14 mouse cellular contexts compared by ENCODE assay signal in genomic region chr16:95657756-95658155, GRCm38 (mm10). TPM values are rescaled to one million over a fixed set of nuclear protein-coding genes. Genes with fewer than 3 reads are reported as not detected.
DNase-seq lines count a peak whose midpoint lies in the region; ATAC-seq and TF ChIP-seq lines count a peak whose summit lies in the region.
"Had no signal": no experiment of that assay in that cellular context is flagged by ENCODE, and none has a peak within 500 bp of the region (broad histone marks: within the 10 kb centered on the region; RNA-seq: fewer than 3 reads in every experiment).

No protein-coding gene starts in this region.

- ATAC-seq in liver, postnatal 0 days = no peak
- ATAC-seq in erythroid progenitor cell, adult 5-6 weeks (replicated peaks; ENCODE audit: low FRiP score, poor library complexity, severe bottlenecking) = no peak

- intact Hi-C loops in gastrocnemius, adult 2 months (cut with DNase I) = loop anchor here (2.0 kb wide), 1 partner anchor 43 kb away; no protein-coding TSS in a partner anchor

- WGBS in liver, postnatal 0 days (ENCODE audit: insufficient replicate concordance) = 82% methylated on average over 5 of the region's 5 CpGs

- 0 out of 2 replicates have a peak, but pooled peaks cover 2% of the 10 kb centered on the region for H3K9me3 ChIP-seq in liver, postnatal 0 days (ENCODE audit: low read length)
- H3K9me3 ChIP-seq: heart, embryonic 15.5 days; liver, embryonic 15.5 days had no signal

- H3K4me2 ChIP-seq in liver, postnatal 0 days (ENCODE audit: low read depth, low read length) = no peak overlapping the region
- H3K4me2 ChIP-seq: heart, embryonic 15.5 days; hindbrain, embryonic 13.5 days; liver, embryonic 15.5 days had no signal

- H3K36me3 ChIP-seq in liver, postnatal 0 days (replicated peaks; ENCODE audit: insufficient read depth, low read length) = no peaks in the 10 kb centered on the region
- H3K36me3 ChIP-seq: heart, embryonic 15.5 days; hindbrain, embryonic 13.5 days; liver, embryonic 15.5 days had no signal

- H3K9ac ChIP-seq in liver, postnatal 0 days (replicated peaks) = no peak overlapping the region
- H3K9ac ChIP-seq: heart, embryonic 15.5 days; hindbrain, embryonic 13.5 days; liver, embryonic 15.5 days had no signal

- DNase-seq in gastrocnemius, adult 2 months = no peak
- DNase-seq in gastrocnemius, adult 8-10 months (ENCODE audit: low spot score in 2 of 2) = no peak
- DNase-seq in liver, postnatal 0 days = no peak
- no peak for DNase-seq in liver
- peak; percentile 49 to 51 for DNase-seq in B cell, adult 2 months
- DNase-seq in R1 (ENCODE audit: low read depth, low spot score) = peak; percentile 52
- no peak for DNase-seq in cerebellum, postnatal 36 days
- DNase-seq: adrenal gland, adult 2 months; cerebellum, adult 9-11 months had no signal

- no peaks in the 10 kb centered on the region for H3K27me3 ChIP-seq in liver, postnatal 0 days (ENCODE audit: insufficient read depth, low read length)
- H3K27me3 ChIP-seq: heart, embryonic 15.5 days; hindbrain, embryonic 13.5 days; liver, embryonic 15.5 days had no signal

- H3K4me1 ChIP-seq in liver, postnatal 0 days (ENCODE audit: insufficient read depth) = peaks cover 2% of the 10 kb centered on the region; the same call in 1 of the 2 replicates
- H3K4me1 ChIP-seq: heart, embryonic 15.5 days; liver, embryonic 15.5 days had no signal

- peak; percentile 44 for TF ChIP-seq CTCF in gastrocnemius, adult 2 months (IDR thresholded peaks at IDR 0.05)
- TF ChIP-seq CTCF in liver, postnatal 0 days (IDR thresholded peaks at IDR 0.05; ENCODE audit: low read depth) = peak; percentile 25

- no peak for TF ChIP-seq EP300 in liver, postnatal 0 days (IDR thresholded peaks at IDR 0.05; ENCODE audit: low read depth)

- H3K27ac ChIP-seq in gastrocnemius, adult 2 months = no peak overlapping the region
- no peak overlapping the region for H3K27ac ChIP-seq in liver, postnatal 0 days (ENCODE audit: low read depth)
- H3K27ac ChIP-seq: heart, embryonic 15.5 days; hindbrain, embryonic 13.5 days; liver, embryonic 15.5 days had no signal

- no peak overlapping the region for H3K4me3 ChIP-seq in gastrocnemius, adult 2 months
- no peak overlapping the region for H3K4me3 ChIP-seq in liver, postnatal 0 days (ENCODE audit: low read depth, low read length)
- H3K4me3 ChIP-seq: erythroblast, embryonic 14.5 days; heart, embryonic 15.5 days; hindbrain, embryonic 13.5 days; liver, embryonic 15.5 days had no signal

RNA-seq across cellular contexts. Expression of gene Ets2, which starts 44.1 kb away (rescaled TPM):
- 10 to 100 TPM; 22.7 to 41.9 TPM for total RNA-seq in gastrocnemius, adult 2 months (2021)
- total RNA-seq in gastrocnemius, adult 8-10 months (2022) = 10 to 100 TPM; 27.4 to 29.4 (median 27.5) TPM
- polyA plus RNA-seq in liver, postnatal 0 days (2015; fragmentation: Nextera tagmentation; extraction: Ambion mirVana) = 13.2 and 13.5 TPM in 2 replicates
- total RNA-seq in erythroid progenitor cell, adult 5-6 weeks (2015; ENCODE audit: low replicate concordance) = 8.6 and 10.5 TPM in 2 replicates
- total RNA-seq in erythroid progenitor cell, adult 5-6 weeks (2017; ENCODE audit: low replicate concordance) = 1.7 and 3.8 TPM in 2 replicates

Comparison
In these comparisons a context has a peak if more than half of its experiments do, and no peak if none do; other contexts are left out.
1. DNase-seq: peak in B cell, adult 2 months (2 of 2) and R1 (single experiment); none in gastrocnemius, adult 2 months (single experiment), gastrocnemius, adult 8-10 months (0 of 2), liver, postnatal 0 days (single experiment), liver (single experiment) and cerebellum, postnatal 36 days (0 of 2).